Mouse (Mus musculus): Measurements from ENCODE around the gene Rab3gap2. TPM values are rescaled to one million over a fixed set of nuclear protein-coding genes. Genes with fewer than 3 reads are reported as not detected.
A peak's percentile ranks its signal among the peaks of the same experiment; 100 is the strongest.

The Rab3gap2 gene
- polyA plus RNA-seq, 1 experiment from 2014 or later = 12.2 TPM

GRCm38 (mm10) chr1:185201994-185202393 lies 1.9 kb upstream of the Rab3gap2 start:
- 71% methylated on average over 2 of the region's 2 CpGs for WGBS (ENCODE audit: insufficient replicate concordance)
- ATAC-seq (ENCODE audit: low read depth) (no peak), DNase-seq (no peak)
- Histone ChIP-seq H3K9me3 (replicated peaks) (no peaks in the 10 kb centered on the region), H3K4me2 (no peak overlapping the region), H3K4me1 (replicated peaks) (peaks cover 37% of the 10 kb centered on the region), H3K9ac (no peak overlapping the region), H3K27ac (no peak overlapping the region), H3K36me3 (no peaks in the 10 kb centered on the region), H3K4me3 (replicated peaks) (no peak overlapping the region), H3K27me3 (no peaks in the 10 kb centered on the region)

GRCm38 (mm10) chr1:185203196-185203908 lies 565 bp upstream of the Rab3gap2 start:
- peak overlapping the region; percentile 92 for H3K9ac ChIP-seq
- H3K4me2 ChIP-seq = peak overlapping the region; percentile 81
- H3K4me1 ChIP-seq (replicated peaks) = peaks cover 47% of the 10 kb centered on the region
- ATAC-seq (ENCODE audit: low read depth) (no peak), DNase-seq (no peak)
- H3K27ac ChIP-seq = peak overlapping the region; percentile 76
- H3K4me3 ChIP-seq (replicated peaks) = peak overlapping the region; percentile 95
- no peaks in the 10 kb centered on the region for H3K36me3 ChIP-seq
- no peaks in the 10 kb centered on the region for H3K27me3 ChIP-seq
- no peaks in the 10 kb centered on the region for H3K9me3 ChIP-seq (replicated peaks)
- WGBS (ENCODE audit: insufficient replicate concordance) = 3% methylated on average over 23 of the region's 23 CpGs

- peak overlapping the region; percentile 70 for H3K27ac ChIP-seq
- H3K9ac ChIP-seq = peak overlapping the region; percentile 92
- peak; percentile 9; the same call in 1 of the 2 replicates for ATAC-seq (ENCODE audit: low read depth)
- peaks cover 59% of the 10 kb centered on the region for H3K4me1 ChIP-seq (replicated peaks)
- H3K27me3 ChIP-seq = no peaks in the 10 kb centered on the region
- peak; percentile 27 for DNase-seq
- no peaks in the 10 kb centered on the region for H3K9me3 ChIP-seq (replicated peaks)
- H3K36me3 ChIP-seq = no peaks in the 10 kb centered on the region
- peak overlapping the region; percentile 81 for H3K4me2 ChIP-seq
- WGBS (ENCODE audit: insufficient replicate concordance) = 25% methylated on average over 8 of the region's 8 CpGs
- H3K4me3 ChIP-seq (replicated peaks) = peak overlapping the region; percentile 95
Measured at GRCm38 (mm10) chr1:185205090-185205489, 1.2 kb downstream of the Rab3gap2 start.

GRCm38 (mm10) chr1:185207851-185208595 lies 4.1 kb downstream of the Rab3gap2 start:
- Histone ChIP-seq H3K4me2 (0 out of 2 replicates have a peak overlapping the region, but pooled peaks have one; percentile 10), H3K27me3 (no peaks in the 10 kb centered on the region), H3K27ac (peak overlapping the region; percentile 6; the same call in 1 of the 2 replicates), H3K9ac (no peak overlapping the region), H3K36me3 (peaks cover 9% of the 10 kb centered on the region), H3K4me1 (replicated peaks) (peaks cover 55% of the 10 kb centered on the region), H3K4me3 (replicated peaks) (no peak overlapping the region), H3K9me3 (replicated peaks) (no peaks in the 10 kb centered on the region)
- DNase-seq (no peak), ATAC-seq (ENCODE audit: low read depth) (no peak)
- WGBS (ENCODE audit: insufficient replicate concordance) = 56% methylated on average over 13 of the region's 13 CpGs

- Histone ChIP-seq H3K4me1 (replicated peaks) (peaks cover 49% of the 10 kb centered on the region), H3K36me3 (peaks cover 9% of the 10 kb centered on the region), H3K9ac (no peak overlapping the region), H3K27me3 (no peaks in the 10 kb centered on the region), H3K4me3 (replicated peaks) (no peak overlapping the region), H3K4me2 (no peak overlapping the region), H3K9me3 (replicated peaks) (no peaks in the 10 kb centered on the region), H3K27ac (no peak overlapping the region)
- WGBS (ENCODE audit: insufficient replicate concordance) = 76% methylated on average over 8 of the region's 8 CpGs
- ATAC-seq (ENCODE audit: low read depth) (no peak), DNase-seq (no peak)
Measured at GRCm38 (mm10) chr1:185208766-185209165, 4.8 kb downstream of the Rab3gap2 start.

GRCm38 (mm10) chr1:185209641-185210176 lies 5.8 kb downstream of the Rab3gap2 start:
- no peaks in the 10 kb centered on the region for H3K27me3 ChIP-seq
- no peak overlapping the region for H3K4me2 ChIP-seq
- H3K27ac ChIP-seq = no peak overlapping the region
- H3K36me3 ChIP-seq = peaks cover 16% of the 10 kb centered on the region
- 73% methylated on average over 8 of the region's 8 CpGs for WGBS (ENCODE audit: insufficient replicate concordance)
- no peaks in the 10 kb centered on the region for H3K9me3 ChIP-seq (replicated peaks)
- H3K4me3 ChIP-seq (replicated peaks) = no peak overlapping the region
- no peak overlapping the region for H3K9ac ChIP-seq
- DNase-seq = no peak
- no peak for ATAC-seq (ENCODE audit: low read depth)
- peaks cover 45% of the 10 kb centered on the region for H3K4me1 ChIP-seq (replicated peaks)

GRCm38 (mm10) chr1:185216360-185216759 lies 12.4 kb downstream of the Rab3gap2 start:
- Histone ChIP-seq H3K27me3 (no peaks in the 10 kb centered on the region), H3K4me3 (replicated peaks) (no peak overlapping the region), H3K36me3 (peaks cover 18% of the 10 kb centered on the region), H3K9ac (no peak overlapping the region), H3K27ac (no peak overlapping the region), H3K4me2 (no peak overlapping the region), H3K9me3 (replicated peaks) (no peaks in the 10 kb centered on the region), H3K4me1 (replicated peaks) (peaks cover 7% of the 10 kb centered on the region; the same call in 1 of the 2 replicates)
- 48% methylated on average over 5 of the region's 5 CpGs for WGBS (ENCODE audit: insufficient replicate concordance)
- ATAC-seq (ENCODE audit: low read depth) (peak; percentile 48; the same call in 1 of the 2 replicates), DNase-seq (no peak)

- H3K36me3 ChIP-seq = peaks cover 19% of the 10 kb centered on the region
- H3K9ac ChIP-seq = no peak overlapping the region
- 50% methylated on average over 2 of the region's 2 CpGs for WGBS (ENCODE audit: insufficient replicate concordance)
- H3K27ac ChIP-seq = no peak overlapping the region
- no peaks in the 10 kb centered on the region for H3K9me3 ChIP-seq (replicated peaks)
- no peak overlapping the region for H3K4me2 ChIP-seq
- H3K27me3 ChIP-seq = no peaks in the 10 kb centered on the region
- peaks cover 7% of the 10 kb centered on the region; the same call in 1 of the 2 replicates for H3K4me1 ChIP-seq (replicated peaks)
- ATAC-seq (ENCODE audit: low read depth) = peak; percentile 62; the same call in 1 of the 2 replicates
- no peak for DNase-seq
- no peak overlapping the region for H3K4me3 ChIP-seq (replicated peaks)
Measured at GRCm38 (mm10) chr1:185216762-185217161, 12.8 kb downstream of the Rab3gap2 start.

GRCm38 (mm10) chr1:185217966-185218365 lies 14.0 kb downstream of the Rab3gap2 start:
- H3K36me3 ChIP-seq = peaks cover 26% of the 10 kb centered on the region
- no peak overlapping the region for H3K4me3 ChIP-seq (replicated peaks)
- ATAC-seq (ENCODE audit: low read depth) (no peak), DNase-seq (no peak)
- H3K27ac ChIP-seq = no peak overlapping the region
- H3K27me3 ChIP-seq = no peaks in the 10 kb centered on the region
- no peak overlapping the region for H3K4me2 ChIP-seq
- no peak overlapping the region for H3K9ac ChIP-seq
- 76% methylated on average over 5 of the region's 5 CpGs for WGBS (ENCODE audit: insufficient replicate concordance)
- H3K4me1 ChIP-seq (replicated peaks) = peaks cover 7% of the 10 kb centered on the region; the same call in 1 of the 2 replicates
- H3K9me3 ChIP-seq (replicated peaks) = no peaks in the 10 kb centered on the region

- no peak for ATAC-seq (ENCODE audit: low read depth)
- 90% methylated on average over 6 of the region's 6 CpGs for WGBS (ENCODE audit: insufficient replicate concordance)
- no peak for DNase-seq
Measured at GRCm38 (mm10) chr1:185226889-185227288, 23.0 kb downstream of the Rab3gap2 start.

GRCm38 (mm10) chr1:185227766-185228165 lies 23.8 kb downstream of the Rab3gap2 start:
- no peak overlapping the region for H3K4me3 ChIP-seq (replicated peaks)
- H3K27me3 ChIP-seq = no peaks in the 10 kb centered on the region
- no peaks in the 10 kb centered on the region for H3K9me3 ChIP-seq (replicated peaks)
- no peak for DNase-seq
- WGBS (ENCODE audit: insufficient replicate concordance) = 80% methylated on average over 7 of the region's 7 CpGs
- H3K9ac ChIP-seq = no peak overlapping the region
- peaks cover 25% of the 10 kb centered on the region for H3K4me1 ChIP-seq (replicated peaks)
- H3K36me3 ChIP-seq = peaks cover 26% of the 10 kb centered on the region
- no peak overlapping the region for H3K4me2 ChIP-seq
- ATAC-seq (ENCODE audit: low read depth) = no peak
- no peak overlapping the region for H3K27ac ChIP-seq

More at GRCm38 (mm10) chr1:185226889-185227288, 23.0 kb downstream of the Rab3gap2 start:
- Histone ChIP-seq H3K9me3 (replicated peaks) (no peaks in the 10 kb centered on the region), H3K9ac (no peak overlapping the region), H3K27me3 (no peaks in the 10 kb centered on the region), H3K27ac (no peak overlapping the region), H3K4me3 (replicated peaks) (no peak overlapping the region), H3K4me2 (no peak overlapping the region), H3K36me3 (peaks cover 35% of the 10 kb centered on the region), H3K4me1 (replicated peaks) (peaks cover 25% of the 10 kb centered on the region)

Measured in liver, embryonic 13.5 days (tissue).